Mouse (Mus musculus) testis, adult 10 weeks (tissue): ENCODE results near the gene Adh6a. TPM values are rescaled to one million over a fixed set of nuclear protein-coding genes. Genes with fewer than 3 reads are reported as not detected.

Source experiments
- polyA plus RNA-seq: library from polyadenylated mRNA; stranded (reverse); fragments of 350-450 nt; fragmentation: Illumina TruSeq; extraction: RNeasy Lipid Tissue Mini Kit (QIAGEN cat#74804); gene quantifications from one replicate; pipeline ENCODE4 v1.2.3, GENCODE M21; 2014; ENCODE audit warnings: low read depth, low replicate concordance

Gene Adh6a
- not detected for polyA plus RNA-seq

GRCm38 (mm10) chr3:138312965-138313364, at the start of gene Adh6a:
TSS of gene Adh6a (plus strand) at chr3:138313286.

DNA sequence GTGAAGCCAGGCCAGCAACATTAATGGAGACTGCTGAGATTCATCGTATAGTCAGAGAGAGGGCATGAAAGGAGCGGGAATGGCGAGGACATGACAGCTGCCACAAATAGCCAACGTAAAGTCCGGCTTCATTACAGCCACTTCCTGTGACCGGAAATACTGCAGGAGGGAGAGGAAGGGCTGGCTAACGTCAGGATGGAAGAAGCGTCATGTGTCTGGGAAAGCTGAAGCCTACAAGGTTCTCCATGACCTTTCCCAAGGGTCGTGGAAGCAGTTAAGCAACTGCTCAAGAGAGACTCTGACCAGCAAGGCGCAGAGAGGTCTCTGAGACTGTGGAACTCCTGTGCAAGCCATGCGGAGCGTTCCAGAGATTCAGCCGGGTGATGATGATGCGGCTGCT, 28.4 kb downstream of the Adh6a start, which contains the start of gene Adh6b:
TSS of gene Adh6b (plus strand) at position 305 of the 400 bp plus-strand sequence.

Other genes with a start within 250 kb of the Adh6a start
- gene 1110002E22Rik, start 248.2 kb upstream of the Adh6a start, polyA plus RNA-seq: not detected
- gene Gm5105, start 245.9 kb upstream of the Adh6a start, polyA plus RNA-seq: not detected
- 99.5 TPM for gene Trmt10a, start 169.8 kb upstream of the Adh6a start, polyA plus RNA-seq
- gene Mttp, start 168.3 kb upstream of the Adh6a start, polyA plus RNA-seq: 15.8 TPM
- 162 TPM for gene 4930579F01Rik, start 119.5 kb upstream of the Adh6a start, polyA plus RNA-seq
- 7.1 TPM for gene Adh7, start 95.5 kb upstream of the Adh6a start, polyA plus RNA-seq
- gene Adh1, start 52.3 kb upstream of the Adh6a start, polyA plus RNA-seq: 3.2 TPM
- 0.11 TPM for gene Adh6b, start 28.5 kb downstream of the Adh6a start, polyA plus RNA-seq
- gene Adh4, start 102.2 kb downstream of the Adh6a start, polyA plus RNA-seq: 19.5 TPM
- 36.1 TPM for gene Adh5, start 129.8 kb downstream of the Adh6a start, polyA plus RNA-seq
- gene Metap1, start 176.2 kb downstream of the Adh6a start, polyA plus RNA-seq: 57.6 TPM
- gene Eif4e, start 212.9 kb downstream of the Adh6a start, polyA plus RNA-seq: 704 TPM